Mouse (Mus musculus): ENCODE results near the gene Kif6.

- TF ChIP-seq POLR2A (IDR thresholded peaks at IDR 0.05; ENCODE audit: borderline replicate concordance, low read depth, low read length) (no peak), CTCF (IDR thresholded peaks at IDR 0.05; ENCODE audit: low read depth, low read length) (no peak)
Observed at GRCm38 (mm10) chr17:49710101-49710630, 95.2 kb downstream of the Kif6 start.

Measured in bone marrow macrophage, adult 2 months (primary cell).